Mouse (Mus musculus) G1E (cell line): ENCODE results near the gene Axin2. TPM values are rescaled to one million over a fixed set of nuclear protein-coding genes. Genes with fewer than 3 reads are reported as not detected.

Experiments
- ATAC-seq: 2 replicates; pipeline ENCODE4 v1.8.0; 2016; ENCODE audit warnings: mild to moderate bottlenecking; ENCODE audit not compliant: insufficient number of reproducible peaks, poor library complexity, low FRiP score, severe bottlenecking; ENCODE audit errors: extremely low read depth
- DNase-seq: peaks from one replicate; pipeline ENCODE4 v3.0.0; 2012; ENCODE audit warnings: low spot score
- H3K27me3 ChIP-seq: 2 replicates; pipeline ENCODE4 v1.6.1; 2012; ENCODE audit warnings: mild to moderate bottlenecking, low read length, inconsistent platforms; ENCODE audit not compliant: insufficient read depth
- H3K36me3 ChIP-seq: replicated peaks from 2 replicates; pipeline ENCODE3; 2012; ENCODE audit warnings: mild to moderate bottlenecking, inconsistent platforms
- H3K4me1 ChIP-seq: 2 replicates; pipeline ENCODE4 v1.6.1; 2012; ENCODE audit warnings: low read depth, low read length, inconsistent platforms, mixed read lengths; ENCODE audit not compliant: insufficient read depth
- H3K4me3 ChIP-seq: 2 replicates; pipeline ENCODE4 v1.5.1; 2012; ENCODE audit warnings: low read depth, mild to moderate bottlenecking, inconsistent platforms, low read length, moderate library complexity, mixed read lengths
- H3K9me3 ChIP-seq: replicated peaks from 2 replicates; pipeline ENCODE4 v1.6.1; 2012; ENCODE audit warnings: inconsistent platforms
- CTCF ChIP-seq: IDR thresholded peaks from 2 replicates; pipeline ENCODE4 v1.5.1; 2012; ENCODE audit warnings: low read depth, low read length, inconsistent platforms, mixed read lengths
- GATA1 ChIP-seq: IDR thresholded peaks from 2 replicates; pipeline ENCODE4 v1.6.1; 2012; ENCODE audit warnings: borderline replicate concordance, low read length, inconsistent platforms, mixed read lengths
- GATA2 ChIP-seq: IDR thresholded peaks from 2 replicates; pipeline ENCODE4 v1.6.1; 2012; ENCODE audit warnings: low read depth, low read length, inconsistent platforms, borderline replicate concordance
- POLR2AphosphoS5 ChIP-seq: IDR thresholded peaks from 2 replicates; pipeline ENCODE4 v1.6.1; 2012; ENCODE audit warnings: low read depth, low read length, inconsistent platforms; ENCODE audit not compliant: insufficient replicate concordance
- TAL1 ChIP-seq: conservative IDR thresholded peaks from 2 replicates; pipeline ENCODE4 v1.6.1; 2012; ENCODE audit warnings: low read depth, low read length, inconsistent platforms, mixed read lengths
- polyA plus RNA-seq: library from polyadenylated mRNA; stranded (reverse); fragments of >175 nt; gene quantifications from 2 replicates; pipeline ENCODE4 v1.2.3, GENCODE M21; 2012
- total RNA-seq, 2 experiments: library from RNA; stranded (forward) in 1 of 2; stranded (reverse) in 1 of 2; fragments of 200-1000 nt in 1 of 2; fragments of >200 nt in 1 of 2; fragmentation: Nextera tagmentation in 1 of 2; gene quantifications; 2 replicates each; pipeline ENCODE4 v1.2.3; 2014 to 2017

Axin2 gene
- total and polyA plus RNA-seq, 3 experiments: not detected

DNA sequence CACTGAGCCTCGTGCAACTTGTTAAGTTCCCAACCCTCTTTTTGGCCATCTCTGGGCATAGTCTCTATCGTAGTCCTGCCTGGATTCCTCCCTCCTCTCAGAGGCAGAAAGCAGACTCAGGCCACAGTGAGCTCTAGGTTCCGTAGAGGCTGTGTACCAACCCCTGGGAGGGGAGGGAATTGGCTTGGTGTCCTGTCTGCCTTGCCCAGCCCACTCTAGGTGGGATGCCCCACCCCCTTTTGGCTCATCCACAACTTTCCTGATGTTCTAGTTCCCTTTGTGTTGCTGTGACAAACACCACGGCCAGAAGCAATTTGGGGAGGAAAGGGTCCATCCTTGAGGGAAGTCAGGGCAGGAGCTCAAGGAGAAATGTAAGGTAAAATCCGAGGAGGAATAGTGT is 39.0 kb downstream of the Axin2 start:
- Histone ChIP-seq H3K36me3 (no peaks in the 10 kb centered on the region), H3K27me3 (no peaks in the 10 kb centered on the region), H3K9me3 (peaks cover 76% of the 10 kb centered on the region), H3K4me3 (no peak overlapping the region), H3K4me1 (no peaks in the 10 kb centered on the region)
- ATAC-seq (no peak), DNase-seq (no peak)
- no peak for TF ChIP-seq TAL1
- no peak for TF ChIP-seq CTCF
- TF ChIP-seq POLR2AphosphoS5: no peak
- no peak for TF ChIP-seq GATA1
- no peak for TF ChIP-seq GATA2

DNA sequence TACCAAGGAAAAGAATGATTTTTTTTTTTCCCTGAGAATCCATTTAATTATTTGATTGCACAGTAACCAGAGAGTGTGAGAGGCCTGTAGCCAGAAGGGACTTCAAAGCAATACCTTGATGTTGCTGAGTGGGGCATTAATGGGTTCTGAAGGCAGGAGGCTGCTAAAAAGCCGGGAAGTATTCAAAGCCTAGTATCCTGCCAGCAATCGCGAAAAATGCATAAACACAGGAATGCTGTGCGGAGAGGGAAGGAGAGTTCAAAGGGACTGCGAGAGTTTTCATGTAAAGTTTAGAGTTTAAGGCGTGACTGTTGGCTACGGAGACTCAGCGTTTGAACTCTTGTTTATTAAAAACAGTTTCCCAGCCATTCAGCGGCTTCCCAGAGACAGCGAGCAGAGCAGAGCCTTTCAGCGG is 41.5 kb downstream of the Axin2 start:
- Histone ChIP-seq H3K9me3 (peaks cover 79% of the 10 kb centered on the region), H3K4me3 (no peak overlapping the region), H3K4me1 (no peaks in the 10 kb centered on the region), H3K27me3 (no peaks in the 10 kb centered on the region), H3K36me3 (no peaks in the 10 kb centered on the region)
- TF ChIP-seq GATA2 (no peak), POLR2AphosphoS5 (no peak), TAL1 (no peak), CTCF (no peak), GATA1 (no peak)
- ATAC-seq (no peak), DNase-seq (no peak)

DNA sequence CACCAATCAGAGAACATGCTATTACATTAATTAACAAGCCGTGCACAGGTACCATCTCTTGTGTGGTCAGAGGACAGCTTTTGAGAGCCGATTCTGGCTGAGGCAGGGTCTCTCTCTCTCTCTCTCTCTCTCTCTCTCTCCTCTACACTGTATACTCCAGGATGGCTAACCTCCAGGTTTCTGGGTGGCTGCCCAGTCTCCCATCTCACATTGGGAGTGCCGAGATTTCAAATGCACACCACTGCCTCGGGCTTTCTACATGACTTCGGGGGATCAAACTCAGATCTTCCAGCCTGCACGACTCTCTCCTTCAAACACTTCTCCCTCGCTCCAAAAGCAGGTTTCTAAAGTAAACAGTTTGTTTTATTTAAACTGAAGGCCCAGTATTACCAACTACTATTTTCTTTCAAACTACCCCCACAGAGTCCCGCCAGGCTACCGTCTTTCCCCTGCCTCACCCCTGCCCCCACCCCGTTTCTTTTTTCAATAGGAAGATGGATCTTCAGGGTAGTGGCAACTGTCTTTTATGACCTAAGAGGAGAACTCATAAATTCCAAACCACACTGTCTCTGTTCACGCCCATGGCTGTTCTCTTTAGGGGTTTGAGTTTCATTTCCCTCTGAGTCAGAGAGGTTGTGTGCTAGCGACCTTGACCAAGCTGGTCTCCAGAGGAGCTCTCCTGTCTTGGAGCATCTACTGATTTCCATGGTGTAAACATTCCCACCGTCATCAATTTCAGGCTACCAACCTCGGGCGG is 43.5 kb downstream of the Axin2 start:
- no peaks in the 10 kb centered on the region for H3K36me3 ChIP-seq
- no peaks in the 10 kb centered on the region for H3K4me1 ChIP-seq
- TF ChIP-seq GATA1: no peak
- no peak for TF ChIP-seq CTCF
- no peak for TF ChIP-seq GATA2
- TF ChIP-seq POLR2AphosphoS5: no peak
- TF ChIP-seq TAL1: no peak
- ATAC-seq: no peak
- no peak overlapping the region for H3K4me3 ChIP-seq
- no peaks in the 10 kb centered on the region for H3K27me3 ChIP-seq
- no peak for DNase-seq
- peaks cover 69% of the 10 kb centered on the region for H3K9me3 ChIP-seq

DNA sequence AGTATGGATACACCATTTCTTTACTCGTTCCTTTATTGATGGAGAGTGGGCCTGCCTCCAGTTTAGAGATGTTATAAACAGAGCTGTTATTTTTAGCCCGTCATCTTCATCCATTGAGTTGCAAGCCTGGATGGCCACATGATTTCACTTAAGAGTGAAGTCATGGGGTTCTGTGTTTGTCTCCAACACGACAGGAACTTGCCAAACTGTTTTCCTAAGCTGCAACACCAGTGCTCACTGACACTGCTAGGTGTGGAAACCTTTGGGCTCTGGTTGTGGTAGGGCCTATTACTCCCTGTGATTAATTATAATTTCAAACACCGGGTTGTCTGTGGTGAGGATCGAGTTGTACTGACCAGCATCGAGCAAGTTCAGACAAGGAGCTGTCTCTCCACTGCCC is 45.6 kb downstream of the Axin2 start:
- DNase-seq (no peak), ATAC-seq (no peak)
- no peaks in the 10 kb centered on the region for H3K27me3 ChIP-seq
- H3K4me3 ChIP-seq: no peak overlapping the region
- peaks cover 56% of the 10 kb centered on the region for H3K9me3 ChIP-seq
- no peaks in the 10 kb centered on the region for H3K4me1 ChIP-seq
- TF ChIP-seq TAL1 (no peak), POLR2AphosphoS5 (no peak), GATA2 (no peak), CTCF (no peak), GATA1 (no peak)
- no peaks in the 10 kb centered on the region for H3K36me3 ChIP-seq

DNA sequence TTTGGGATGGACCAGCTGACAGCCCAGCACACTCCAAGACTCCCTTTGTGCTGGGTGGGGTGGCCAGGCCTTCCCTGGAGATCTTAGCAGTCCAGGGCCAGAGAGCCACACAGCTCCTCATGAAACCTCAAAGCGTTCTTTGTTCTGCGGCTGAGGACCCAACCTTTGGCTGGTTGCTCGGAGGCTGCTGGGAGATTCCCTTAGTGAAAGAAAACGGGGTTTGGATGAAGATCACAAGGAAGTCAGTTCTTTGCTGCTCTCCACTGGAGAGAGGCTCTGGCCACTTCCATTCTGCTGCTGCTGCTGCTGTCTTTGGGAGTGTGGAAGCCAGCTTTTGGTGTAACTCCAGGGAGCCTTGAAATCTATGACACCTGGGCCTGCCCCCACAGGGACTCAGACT is 53.3 kb downstream of the Axin2 start:
- no peaks in the 10 kb centered on the region for H3K4me1 ChIP-seq
- no peak overlapping the region for H3K4me3 ChIP-seq
- no peak for DNase-seq
- H3K27me3 ChIP-seq: no peaks in the 10 kb centered on the region
- peaks cover 68% of the 10 kb centered on the region for H3K9me3 ChIP-seq
- no peak for TF ChIP-seq GATA1
- no peak for TF ChIP-seq CTCF
- no peak for TF ChIP-seq GATA2
- no peaks in the 10 kb centered on the region for H3K36me3 ChIP-seq
- no peak for ATAC-seq

DNA sequence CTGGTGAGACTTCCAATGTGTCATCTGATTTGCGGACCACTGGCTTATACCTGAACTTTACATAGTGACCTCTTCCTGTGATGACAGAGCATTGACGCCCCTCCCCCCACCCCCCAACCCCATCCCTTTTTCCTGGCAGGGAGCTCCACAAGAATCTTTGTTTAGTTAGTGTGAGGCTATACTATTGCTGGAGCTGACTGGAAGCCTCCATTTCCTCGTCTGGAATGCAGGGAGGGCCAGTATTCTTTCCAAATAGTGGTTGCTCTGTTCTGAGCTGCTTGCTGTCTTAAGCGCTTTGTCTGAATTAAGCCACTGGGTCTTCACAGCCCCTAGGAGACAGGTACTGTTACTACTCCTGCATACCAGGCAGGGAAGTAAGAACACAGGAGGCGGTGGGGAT is 53.7 kb downstream of the Axin2 start:
- TF ChIP-seq POLR2AphosphoS5 (no peak), TAL1 (no peak), GATA1 (no peak), CTCF (no peak), GATA2 (no peak)
- no peak for DNase-seq
- Histone ChIP-seq H3K4me1 (no peaks in the 10 kb centered on the region), H3K9me3 (peaks cover 67% of the 10 kb centered on the region), H3K27me3 (no peaks in the 10 kb centered on the region), H3K4me3 (no peak overlapping the region), H3K36me3 (no peaks in the 10 kb centered on the region)
- no peak for ATAC-seq
